7 mouse cellular contexts compared by ENCODE assay signal in the genomic region with DNA sequence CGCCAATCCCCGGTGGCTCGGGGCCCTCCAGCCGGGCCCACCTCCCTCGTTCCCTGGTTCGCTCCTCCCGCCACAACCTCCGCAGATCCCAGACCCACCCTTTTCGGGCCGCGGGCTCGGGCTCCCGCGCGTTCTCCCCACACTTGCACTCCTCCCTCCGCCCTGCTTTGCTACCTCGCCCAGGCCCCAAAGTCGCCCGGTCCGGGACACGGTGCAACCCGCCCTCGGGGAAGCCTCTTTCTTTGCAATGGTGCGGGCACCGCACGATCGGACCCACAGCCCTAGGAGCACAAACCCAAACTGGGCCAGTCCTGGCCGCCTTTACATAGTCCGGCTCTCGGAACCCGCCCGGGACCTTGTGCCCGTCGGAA. TPM values are rescaled to one million over a fixed set of nuclear protein-coding genes. Genes with fewer than 3 reads are reported as not detected.
DNase-seq lines count a peak whose midpoint lies in the region; ATAC-seq and TF ChIP-seq lines count a peak whose summit lies in the region.

No protein-coding gene starts in this region.

- no peaks in the 10 kb centered on the region for H3K36me3 ChIP-seq in heart, adult 2 months (ENCODE audit: control insufficient read depth, insufficient read depth, low read length)
- no peaks in the 10 kb centered on the region; the same call in 1 of the 2 replicates for H3K36me3 ChIP-seq in kidney, embryonic 15.5 days

- TF ChIP-seq CTCF in heart, adult 2 months (IDR thresholded peaks at IDR 0.05) = no peak

- H3K4me3 ChIP-seq in heart, adult 2 months = peak overlapping the region; percentile 53
- peak overlapping the region; percentile 51 for H3K4me3 ChIP-seq in kidney, embryonic 15.5 days (replicated peaks)

- H3K9ac ChIP-seq in heart, adult 2 months (ENCODE audit: low read depth, low read length) = peak overlapping the region; percentile 52
- H3K9ac ChIP-seq in kidney, embryonic 15.5 days = peak overlapping the region; percentile 29; the same call in 1 of the 2 replicates

- no peaks in the 10 kb centered on the region for H3K4me1 ChIP-seq in heart, adult 2 months (ENCODE audit: control insufficient read depth, insufficient read depth, low read length)
- H3K4me1 ChIP-seq in kidney, embryonic 15.5 days = no peaks in the 10 kb centered on the region

- peak; percentile 52; the same call in 1 of the 2 replicates for TF ChIP-seq POLR2A in heart, adult 2 months (IDR thresholded peaks at IDR 0.05; ENCODE audit: insufficient read depth, low read depth, low read length)

- DNase-seq in right cerebral cortex, adult 18-20 months = peak; percentile 31
- no peak for DNase-seq in right cerebral cortex, postnatal 4 days
- DNase-seq in cerebellum, adult 9-11 months = peak; percentile 79
- DNase-seq in heart, adult 2 months = peak; percentile 72 to 77
- peak; percentile 59 for DNase-seq in spleen, adult 12 weeks (ENCODE audit: low spot score)

- intact Hi-C loops in heart, adult 2 months (cut with DNase I) = loop anchor here (2.0 to 10.0 kb wide), 4 partner anchors 29 to 249 kb away; a partner anchor contains a TSS

- 19% methylated on average over 25 of the region's 34 CpGs for WGBS in heart, adult 2 months
- WGBS in kidney, embryonic 15.5 days = 27% methylated on average over 27 of the region's 34 CpGs

- peak; percentile 72 for ATAC-seq in kidney, embryonic 15.5 days (replicated peaks; ENCODE audit: low FRiP score)
- ATAC-seq in megakaryocyte, adult 5-6 weeks (ENCODE audit: poor library complexity, severe bottlenecking) = peak; percentile 26

- H3K9me3 ChIP-seq in kidney, embryonic 15.5 days (replicated peaks) = no peaks in the 10 kb centered on the region

- H3K79me2 ChIP-seq in heart, adult 2 months (replicated peaks; ENCODE audit: control insufficient read depth, insufficient read depth, low read length) = no peaks in the 10 kb centered on the region

- no peak for TF ChIP-seq EP300 in heart, adult 2 months (IDR thresholded peaks at IDR 0.05; ENCODE audit: insufficient read depth, low read depth, low read length)

- H3K27ac ChIP-seq in heart, adult 2 months = peak overlapping the region; percentile 72
- H3K27ac ChIP-seq in kidney, embryonic 15.5 days = peak overlapping the region; percentile 70; the same call in 1 of the 2 replicates

- peak overlapping the region; percentile 65 for H3K4me2 ChIP-seq in kidney, embryonic 15.5 days

- H3K27me3 ChIP-seq in heart, adult 2 months (ENCODE audit: control insufficient read depth, insufficient read depth, low read length) = no peaks in the 10 kb centered on the region
- peaks cover 24% of the 10 kb centered on the region for H3K27me3 ChIP-seq in kidney, embryonic 15.5 days

RNA-seq across cellular contexts. Expression of a gene that starts 29.0 kb away (rescaled TPM):
- total RNA-seq in heart, adult 2 months (2021) = 10 to 100 TPM; 14.0 to 18.1 TPM
- polyA plus RNA-seq in heart, adult 2 months (2012; rRNA removed) = 2.5 and 4.6 TPM in 2 replicates
- polyA plus RNA-seq in kidney, embryonic 15.5 days (2015; fragmentation: Nextera tagmentation; extraction: Ambion mirVana) = 17.7 and 18.9 TPM in 2 replicates
- 24.4 and 28.7 TPM in 2 replicates for total RNA-seq in megakaryocyte, adult 5-6 weeks (2015)
- 51.5 and 56.4 TPM in 2 replicates for total RNA-seq in megakaryocyte, adult 5-6 weeks (2017)

RNA-seq across cellular contexts. Expression of a gene that starts 55.5 kb away (rescaled TPM):
- 1 to 10 TPM; 5.7 to 6.0 TPM for total RNA-seq in heart, adult 2 months (2021)
- polyA plus RNA-seq in heart, adult 2 months (2012; rRNA removed) = 2.2 and 2.3 TPM in 2 replicates
- polyA plus RNA-seq in kidney, embryonic 15.5 days (2015; fragmentation: Nextera tagmentation; extraction: Ambion mirVana) = 6.3 and 6.9 TPM in 2 replicates
- total RNA-seq in megakaryocyte, adult 5-6 weeks (2015) = 4.6 and 5.5 TPM in 2 replicates
- 3.3 and 4.0 TPM in 2 replicates for total RNA-seq in megakaryocyte, adult 5-6 weeks (2017)
